ENCODE assay signal across 19 mouse cellular contexts in the genomic region with DNA sequence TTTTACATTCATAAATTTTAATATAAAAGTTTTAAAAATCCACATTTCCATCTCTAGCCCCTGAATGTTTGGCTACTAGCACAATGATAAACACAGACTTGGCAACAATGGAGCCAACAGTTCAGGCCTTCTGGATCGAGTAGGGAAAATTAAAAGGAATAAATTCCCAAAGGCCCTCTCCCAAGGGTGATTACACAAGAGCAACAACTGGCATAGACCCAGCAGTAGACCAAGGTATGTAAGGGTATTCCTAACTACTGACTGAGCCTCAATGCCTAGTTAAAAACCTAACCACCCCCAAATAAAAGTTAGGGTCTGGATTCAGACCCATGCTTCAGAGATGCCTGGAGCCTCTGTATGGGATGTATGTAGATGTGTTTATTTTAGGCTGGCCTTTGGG. TPM values are rescaled to one million over a fixed set of nuclear protein-coding genes. Genes with fewer than 3 reads are reported as not detected.
DNase-seq lines count a peak whose midpoint lies in the region; ATAC-seq and TF ChIP-seq lines count a peak whose summit lies in the region.
"Had no signal": no experiment of that assay in that cellular context is flagged by ENCODE, and none has a peak within 500 bp of the region (broad histone marks: within the 10 kb centered on the region; RNA-seq: fewer than 3 reads in every experiment).

No protein-coding gene starts in this region.

- no peak overlapping the region for H3K9ac ChIP-seq in intestine, embryonic 14.5 days (ENCODE audit: low read length)
- H3K9ac ChIP-seq in intestine, postnatal 0 days (ENCODE audit: low read depth, low read length) = no peak overlapping the region
- H3K9ac ChIP-seq: embryonic facial prominence, embryonic 13.5 days; forebrain, embryonic 12.5 days; hindbrain, embryonic 13.5 days had no signal

- H3K4me3 ChIP-seq in intestine, embryonic 14.5 days (ENCODE audit: low read depth, low read length) = no peak overlapping the region
- no peak overlapping the region for H3K4me3 ChIP-seq in intestine, postnatal 0 days (ENCODE audit: low read depth, low read length)
- no peak overlapping the region for H3K4me3 ChIP-seq in lung, adult 2 months (replicated peaks; ENCODE audit: extremely low read depth, low read depth, low read length)
- H3K4me3 ChIP-seq: embryonic facial prominence, embryonic 13.5 days; forebrain, embryonic 12.5 days; hindbrain, embryonic 13.5 days had no signal

- H3K36me3 ChIP-seq in intestine, embryonic 14.5 days (ENCODE audit: control insufficient read depth, insufficient read depth, low read length) = peaks cover 18% of the 10 kb centered on the region; the same call in 1 of the 2 replicates
- H3K36me3 ChIP-seq in intestine, postnatal 0 days (ENCODE audit: control insufficient read depth, insufficient read depth) = peaks cover 53% of the 10 kb centered on the region

- DNase-seq in adrenal gland, postnatal 10 days = peak; percentile 55
- DNase-seq in adrenal gland, adult 18-20 months (ENCODE audit: low spot score in 2 of 2) = no peak
- peak; percentile 29 for DNase-seq in intestine, embryonic 14.5 days (ENCODE audit: low spot score)
- peak; percentile 35 for DNase-seq in lung, postnatal 14 days
- no peak for DNase-seq in lung, adult 2 months
- DNase-seq in NIH3T3 (ENCODE audit: low read depth) = peak; percentile 66
- no peak for DNase-seq in frontal cortex, adult 2 months (ENCODE audit: extremely low spot score in 1 of 2, low spot score in 1 of 2)
- DNase-seq: adrenal gland, adult 2 months; cerebellum, adult 11-12 months; cerebellum, adult 9-10 months; cerebellum, postnatal 25 days; gastrocnemius, postnatal 14 days had no signal

- no peak for TF ChIP-seq POLR2A in lung, adult 2 months (IDR thresholded peaks at IDR 0.05; ENCODE audit: borderline replicate concordance, extremely low read depth, low read depth, low read length)

- no peak for TF ChIP-seq CTCF in intestine, postnatal 0 days (IDR thresholded peaks at IDR 0.05; ENCODE audit: low read depth)
- TF ChIP-seq CTCF in lung, adult 2 months (IDR thresholded peaks at IDR 0.05; ENCODE audit: insufficient read depth, low read length) = no peak

- H3K27me3 ChIP-seq in intestine, embryonic 14.5 days (replicated peaks; ENCODE audit: control insufficient read depth, insufficient read depth, low read length) = no peaks in the 10 kb centered on the region
- H3K27me3 ChIP-seq in intestine, postnatal 0 days (replicated peaks; ENCODE audit: control insufficient read depth, insufficient read depth, low read length) = no peaks in the 10 kb centered on the region
- H3K27me3 ChIP-seq: embryonic facial prominence, embryonic 13.5 days; forebrain, embryonic 12.5 days; hindbrain, embryonic 13.5 days had no signal

- H3K9me3 ChIP-seq in intestine, embryonic 14.5 days (ENCODE audit: control insufficient read depth, low read length) = no peaks in the 10 kb centered on the region
- no peaks in the 10 kb centered on the region for H3K9me3 ChIP-seq in intestine, postnatal 0 days (ENCODE audit: control insufficient read depth)
- H3K9me3 ChIP-seq: embryonic facial prominence, embryonic 13.5 days; forebrain, embryonic 12.5 days; G1E; hindbrain, embryonic 13.5 days had no signal

- H3K27ac ChIP-seq in intestine, embryonic 14.5 days (ENCODE audit: low read depth) = no peak overlapping the region
- H3K27ac ChIP-seq in intestine, postnatal 0 days (ENCODE audit: low read depth, low read length) = no peak overlapping the region
- H3K27ac ChIP-seq: embryonic facial prominence, embryonic 13.5 days; forebrain, embryonic 12.5 days had no signal

- no peak overlapping the region for H3K4me2 ChIP-seq in intestine, embryonic 14.5 days (ENCODE audit: low read length)
- no peak overlapping the region for H3K4me2 ChIP-seq in intestine, postnatal 0 days (replicated peaks; ENCODE audit: low read depth)
- H3K4me2 ChIP-seq: embryonic facial prominence, embryonic 13.5 days; forebrain, embryonic 12.5 days; hindbrain, embryonic 13.5 days had no signal

- H3K4me1 ChIP-seq in intestine, embryonic 14.5 days (replicated peaks; ENCODE audit: control insufficient read depth, insufficient read depth, low read length) = no peaks in the 10 kb centered on the region
- no peaks in the 10 kb centered on the region for H3K4me1 ChIP-seq in intestine, postnatal 0 days (replicated peaks; ENCODE audit: control insufficient read depth, insufficient read depth, low read length)
- no peaks in the 10 kb centered on the region for H3K4me1 ChIP-seq in lung, adult 2 months (ENCODE audit: control insufficient read depth, insufficient read depth, low read length)
- H3K4me1 ChIP-seq: embryonic facial prominence, embryonic 13.5 days; forebrain, embryonic 12.5 days had no signal

- WGBS in intestine, embryonic 14.5 days = 66% methylated on average over 1 of the region's 1 CpGs
- WGBS in intestine, postnatal 0 days = 64% methylated on average over 1 of the region's 1 CpGs
- 19% methylated on average over 1 of the region's 1 CpGs for WGBS in lung, adult 2 months

- ATAC-seq in intestine, embryonic 14.5 days (replicated peaks; ENCODE audit: low FRiP score, low TSS enrichment, low read depth) = no peak
- ATAC-seq in intestine, postnatal 0 days = no peak
- ATAC-seq: CD4-positive, CD25-positive, alpha-beta regulatory T cell, adult 4 months; forebrain, embryonic 16.5 days had no signal

RNA-seq across cellular contexts. Expression of gene Ankrd37, which starts 34.2 kb away (rescaled TPM):
- total RNA-seq in adrenal gland, postnatal 10 days (2021) = 1 to 10 TPM; 1.7 to 5.3 TPM
- total RNA-seq in adrenal gland, adult 18-20 months (2021) = 1 to 10 TPM; 1.2 to 1.5 TPM
- polyA plus RNA-seq in intestine, embryonic 14.5 days (2014; fragmentation: Nextera tagmentation; extraction: Ambion mirVana) = 21.7 and 22.7 TPM in 2 replicates
- polyA plus RNA-seq in intestine, postnatal 0 days (2015; fragmentation: Nextera tagmentation; extraction: Ambion mirVana) = 18.0 and 32.7 TPM in 2 replicates
- 2.6 and 3.9 TPM in 2 replicates for polyA plus RNA-seq in lung, adult 2 months (2012; rRNA removed)
- polyA plus RNA-seq in frontal cortex, adult 2 months (2012; rRNA removed) = 14.5 and 21.0 TPM in 2 replicates

RNA-seq across cellular contexts. Expression of gene Lrp2bp, which starts 40.6 kb away (rescaled TPM):
- total RNA-seq in adrenal gland, postnatal 10 days (2021) = under 1 TPM; 0.09 to 0.24 TPM
- not detected for total RNA-seq in adrenal gland, adult 18-20 months (2021)
- 0.16 and 0.18 TPM in 2 replicates for polyA plus RNA-seq in intestine, embryonic 14.5 days (2014; fragmentation: Nextera tagmentation; extraction: Ambion mirVana)
- polyA plus RNA-seq in intestine, postnatal 0 days (2015; fragmentation: Nextera tagmentation; extraction: Ambion mirVana) = 0.44 and 0.54 TPM in 2 replicates
- polyA plus RNA-seq in lung, adult 2 months (2012; rRNA removed) = 0.35 and 0.45 TPM in 2 replicates
- polyA plus RNA-seq in frontal cortex, adult 2 months (2012; rRNA removed) = 0.36 TPM in 2 replicates
- polyA plus RNA-seq: adrenal gland, adult 2 months; G1E had no signal

Comparison
In these comparisons a context has a peak if more than half of its experiments do, and no peak if none do; other contexts are left out.
1. DNase-seq: peak in adrenal gland, postnatal 10 days (single experiment), intestine, embryonic 14.5 days (single experiment), lung, postnatal 14 days (single experiment) and NIH3T3 (single experiment); none in adrenal gland, adult 18-20 months (0 of 2), lung, adult 2 months (single experiment) and frontal cortex, adult 2 months (0 of 2).